In the genomic region with DNA sequence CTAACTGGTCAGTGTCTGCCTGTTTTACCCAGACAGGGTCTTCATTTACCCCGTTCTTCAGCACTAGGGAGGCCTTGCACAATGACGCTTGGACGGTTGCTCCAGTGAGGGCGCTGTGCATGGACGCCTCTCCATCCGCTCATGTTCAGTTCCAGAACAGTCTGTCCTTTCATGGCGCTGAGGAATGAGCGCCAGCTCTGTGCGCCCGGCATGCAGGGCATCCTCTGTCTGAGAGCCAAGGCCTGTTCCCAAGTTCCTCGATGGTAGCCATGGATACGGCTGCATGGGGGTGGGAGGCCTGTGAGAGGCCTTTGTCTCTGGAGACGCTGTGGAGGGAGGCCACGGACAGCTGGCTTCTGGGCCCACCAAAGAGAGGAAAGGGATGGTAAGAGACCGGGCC, we compare ENCODE assay signal across 9 mouse cellular contexts. TPM values are rescaled to one million over a fixed set of nuclear protein-coding genes. Genes with fewer than 3 reads are reported as not detected.
DNase-seq lines count a peak whose midpoint lies in the region; ATAC-seq and TF ChIP-seq lines count a peak whose summit lies in the region.
"Had no signal": no experiment of that assay in that cellular context is flagged by ENCODE, and none has a peak within 500 bp of the region (broad histone marks: within the 10 kb centered on the region; RNA-seq: fewer than 3 reads in every experiment).

No protein-coding gene starts in this region.

- no peak overlapping the region for H3K4me2 ChIP-seq in neural tube, embryonic 15.5 days
- H3K4me2 ChIP-seq: limb, embryonic 12.5 days had no signal

- peak overlapping the region; percentile 60 for H3K4me3 ChIP-seq in E14TG2a.4 (replicated peaks; ENCODE audit: low read length)
- H3K4me3 ChIP-seq in cerebellum, adult 2 months (replicated peaks; ENCODE audit: insufficient read depth, low read depth, low read length), result no peak overlapping the region
- no peak overlapping the region for H3K4me3 ChIP-seq in neural tube, embryonic 15.5 days (replicated peaks)
- H3K4me3 ChIP-seq: limb, embryonic 12.5 days had no signal

- no peak for TF ChIP-seq CTCF in E14TG2a.4 (conservative IDR thresholded peaks at IDR 0.05; ENCODE audit: low read length)
- TF ChIP-seq CTCF in cerebellum, adult 2 months (IDR thresholded peaks at IDR 0.05; ENCODE audit: borderline replicate concordance, insufficient read depth, low read depth, low read length), result no peak

- H3K9me3 ChIP-seq in E14TG2a.4 (ENCODE audit: low read length), result no peaks in the 10 kb centered on the region
- no peaks in the 10 kb centered on the region for H3K9me3 ChIP-seq in neural tube, embryonic 15.5 days (replicated peaks)
- H3K9me3 ChIP-seq: limb, embryonic 12.5 days had no signal

- peak overlapping the region; percentile 72 for H3K27ac ChIP-seq in cerebellum, adult 2 months (ENCODE audit: insufficient read depth, low read length)
- H3K27ac ChIP-seq in neural tube, embryonic 15.5 days (replicated peaks), result peak overlapping the region; percentile 52
- H3K27ac ChIP-seq: limb, embryonic 12.5 days had no signal

- ATAC-seq in neural tube, embryonic 15.5 days (ENCODE audit: low FRiP score), result peak; percentile 89

- TF ChIP-seq POLR2A in cerebellum, adult 2 months (IDR thresholded peaks at IDR 0.05; ENCODE audit: borderline replicate concordance, insufficient read depth, low read length), result no peak

- DNase-seq in cerebellum, adult 2 months, result peak; percentile 31 to 61
- DNase-seq in frontal cortex, adult 2 months (ENCODE audit: extremely low spot score in 1 of 2, low spot score in 1 of 2), result peak; percentile 55 to 69
- DNase-seq in layer of hippocampus, postnatal 25 days (ENCODE audit: extremely low spot score in 1 of 2, low spot score in 1 of 2), result peak; percentile 26 to 45
- no peak for DNase-seq in urinary bladder, postnatal 36 days (ENCODE audit: low spot score in 2 of 2)
- no peak for DNase-seq in kidney, postnatal 36 days
- DNase-seq in adrenal gland, postnatal 10 days, result no peak

- peaks cover 16% of the 10 kb centered on the region for H3K4me1 ChIP-seq in E14TG2a.4 (replicated peaks; ENCODE audit: low read depth, low read length)
- H3K4me1 ChIP-seq in cerebellum, adult 2 months (ENCODE audit: control insufficient read depth, insufficient read depth, low read length), result no peaks in the 10 kb centered on the region; the same call in none of the 2 replicates
- peaks cover 5% of the 10 kb centered on the region for H3K4me1 ChIP-seq in neural tube, embryonic 15.5 days
- H3K4me1 ChIP-seq: limb, embryonic 12.5 days had no signal

- no peaks in the 10 kb centered on the region for H3K36me3 ChIP-seq in E14TG2a.4 (ENCODE audit: insufficient read depth, low read length)
- no peaks in the 10 kb centered on the region for H3K36me3 ChIP-seq in neural tube, embryonic 15.5 days
- H3K36me3 ChIP-seq: limb, embryonic 12.5 days had no signal

- H3K27me3 ChIP-seq in E14TG2a.4 (ENCODE audit: insufficient read depth, low read length), result peaks cover 25% of the 10 kb centered on the region
- no peaks in the 10 kb centered on the region for H3K27me3 ChIP-seq in cerebellum, adult 2 months (ENCODE audit: control insufficient read depth, insufficient read depth, low read length)
- no peaks in the 10 kb centered on the region for H3K27me3 ChIP-seq in neural tube, embryonic 15.5 days (replicated peaks)
- H3K27me3 ChIP-seq: limb, embryonic 12.5 days had no signal

- no peak overlapping the region for H3K9ac ChIP-seq in neural tube, embryonic 15.5 days (replicated peaks)
- H3K9ac ChIP-seq: limb, embryonic 12.5 days had no signal

- 12% methylated on average over 15 of the region's 15 CpGs for WGBS in cerebellum, adult 2 months
- 31% methylated on average over 15 of the region's 15 CpGs for WGBS in neural tube, embryonic 15.5 days

RNA-seq across cellular contexts. Expression of a gene that starts 39.6 kb away (rescaled TPM):
- polyA plus RNA-seq in cerebellum, adult 2 months (2012; rRNA removed), result 17.3 and 17.8 TPM in 2 replicates
- polyA plus RNA-seq in frontal cortex, adult 2 months (2012; rRNA removed), result 12.1 and 12.3 TPM in 2 replicates
- 10 to 100 TPM; 18.1 to 18.7 TPM for total RNA-seq in layer of hippocampus, postnatal 25 days (2021)
- polyA plus RNA-seq in neural tube, embryonic 15.5 days (2015; fragmentation: Nextera tagmentation; extraction: Ambion mirVana), result 5.9 and 6.0 TPM in 2 replicates
- total RNA-seq in adrenal gland, postnatal 10 days (2021), result 10 to 100 TPM; 31.6 to 36.3 TPM

Comparison
In these comparisons a context has a peak if more than half of its experiments do, and no peak if none do; other contexts are left out.
1. DNase-seq: peak in cerebellum, adult 2 months (2 of 2), frontal cortex, adult 2 months (2 of 2) and layer of hippocampus, postnatal 25 days (2 of 2); none in urinary bladder, postnatal 36 days (0 of 2), kidney, postnatal 36 days (0 of 2) and adrenal gland, postnatal 10 days (single experiment).